Mouse (Mus musculus): ENCODE measurements around the gene Hmox1.

DNA sequence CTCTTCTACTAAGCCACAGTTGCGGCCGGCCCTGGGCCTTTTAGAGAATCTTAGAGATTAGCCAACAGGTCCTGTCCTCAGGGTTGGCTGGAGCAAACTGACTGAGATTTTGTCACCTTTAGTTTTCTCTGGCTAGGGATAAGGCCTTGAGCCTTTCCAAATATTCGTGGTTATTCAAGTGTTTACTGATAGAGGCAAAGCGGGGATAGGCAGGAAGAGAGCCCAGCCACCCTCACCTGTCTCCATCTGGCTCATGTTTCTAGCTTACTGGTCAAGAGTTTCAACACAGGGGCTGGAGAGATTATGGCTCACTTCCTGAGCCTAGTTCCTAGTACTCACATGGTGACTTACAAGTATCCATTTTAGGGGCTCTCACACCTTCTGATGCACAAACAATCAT is 9.5 kb downstream of the Hmox1 start:
- no peak for TF ChIP-seq CTCF (IDR thresholded peaks at IDR 0.05; ENCODE audit: low read depth)
- TF ChIP-seq EP300 (IDR thresholded peaks at IDR 0.05; ENCODE audit: low read depth) = no peak

Measured in liver, postnatal 0 days (tissue).